Mouse (Mus musculus) MEL (cell line): ENCODE data around the gene Tbc1d5. TPM values are rescaled to one million over a fixed set of nuclear protein-coding genes. Genes with fewer than 3 reads are reported as not detected.

Experiments used
- DNase-seq: peaks from one replicate; pipeline ENCODE4 v3.0.0; 2011; ENCODE audit warnings: low read depth, low spot score
- H3K27ac ChIP-seq: 2 replicates; pipeline ENCODE4 v1.5.1; 2012; ENCODE audit warnings: low read depth, mild to moderate bottlenecking, control low read depth, low read length, moderate library complexity; ENCODE audit not compliant: control insufficient read depth
- H3K27me3 ChIP-seq, 2 experiments: fragments of 150-350 bp in 1 of 2; sonication (generic) in 1 of 2; 2 replicates each; pipeline ENCODE4 v1.6.1; 2012; ENCODE audit warnings: low read length in 2 of 2, mild to moderate bottlenecking in 2 of 2, improper control_type of control experiment in 1 of 2, moderate library complexity in 1 of 2; ENCODE audit not compliant: insufficient read depth in 2 of 2, control insufficient read depth in 1 of 2
- H3K36me3 ChIP-seq, 2 experiments: 2 replicates each; pipeline ENCODE4 v1.6.1; 2012 to 2014; ENCODE audit warnings: low read length in 2 of 2, improper control_type of control experiment in 1 of 2, inconsistent platforms in 1 of 2, mild to moderate bottlenecking in 1 of 2; ENCODE audit not compliant: insufficient read depth in 2 of 2, control insufficient read depth in 1 of 2
- H3K4me1 ChIP-seq, 2 experiments: fragments of 150-350 bp in 1 of 2; sonication (generic) in 1 of 2; 2 replicates each; pipeline ENCODE4 v1.6.1; 2012; ENCODE audit warnings: low read length in 2 of 2, improper control_type of control experiment in 1 of 2, mild to moderate bottlenecking in 1 of 2; ENCODE audit not compliant: insufficient read depth in 2 of 2, control insufficient read depth in 1 of 2
- H3K4me3 ChIP-seq, 2 experiments: fragments of 150-350 bp in 1 of 2; sonication (generic) in 1 of 2; 2 replicates each; pipeline ENCODE4 v1.5.1; 2012; ENCODE audit warnings: low read depth in 2 of 2, low read length in 2 of 2, mild to moderate bottlenecking in 2 of 2, moderate library complexity in 2 of 2, control low read depth in 1 of 2, improper control_type of control experiment in 1 of 2; ENCODE audit not compliant: control insufficient read depth in 1 of 2, insufficient read depth in 1 of 2
- H3K79me2 ChIP-seq: 2 replicates; pipeline ENCODE4 v1.6.1; 2012; ENCODE audit warnings: mild to moderate bottlenecking, low read length, moderate library complexity; ENCODE audit not compliant: control insufficient read depth, poor library complexity, insufficient read depth
- H3K9ac ChIP-seq: 2 replicates; pipeline ENCODE4 v1.6.1; 2012; ENCODE audit warnings: low read depth, mild to moderate bottlenecking, control low read depth, low read length, moderate library complexity; ENCODE audit not compliant: control insufficient read depth, poor library complexity, severe bottlenecking
- H3K9me3 ChIP-seq: fragments of 150-350 bp; sonication (generic); replicated peaks from 2 replicates; pipeline ENCODE4 v1.6.1; 2012; ENCODE audit warnings: mild to moderate bottlenecking, low read length, improper control_type of control experiment, moderate library complexity; ENCODE audit not compliant: insufficient read depth
- CTCF ChIP-seq, 3 experiments: IDR thresholded peaks in 2 of 3; conservative IDR thresholded peaks in 1 of 3; 2 replicates each; pipeline ENCODE4 v1.5.1; 2011 to 2012; ENCODE audit warnings: low read length in 3 of 3, low read depth in 2 of 3, mild to moderate bottlenecking in 2 of 3, improper control_type of control experiment in 1 of 3, inconsistent platforms in 1 of 3, mixed read lengths in 1 of 3, moderate library complexity in 1 of 3; ENCODE audit not compliant: control insufficient read depth in 1 of 3, insufficient read depth in 1 of 3, poor library complexity in 1 of 3, severe bottlenecking in 1 of 3
- E2F4 ChIP-seq: IDR thresholded peaks from 2 replicates; pipeline ENCODE4 v1.6.1; 2011; ENCODE audit warnings: low read depth, low read length, improper control_type of control experiment, borderline replicate concordance
- EP300 ChIP-seq, 2 experiments: IDR thresholded peaks; 2 replicates each; pipeline ENCODE4 v1.6.1; 2011; ENCODE audit warnings: improper control_type of control experiment in 2 of 2, low read length in 2 of 2, low read depth in 1 of 2, mild to moderate bottlenecking in 1 of 2
- ETS1 ChIP-seq: IDR thresholded peaks from 2 replicates; pipeline ENCODE4 v1.6.1; 2012; ENCODE audit warnings: low read depth, mild to moderate bottlenecking, inconsistent platforms, low read length, improper control_type of control experiment, moderate library complexity
- GABPA ChIP-seq: IDR thresholded peaks from 2 replicates; pipeline ENCODE4 v1.6.1; 2012; ENCODE audit warnings: low read depth, mild to moderate bottlenecking, inconsistent platforms, low read length, improper control_type of control experiment, moderate library complexity
- HCFC1 ChIP-seq: IDR thresholded peaks from 2 replicates; pipeline ENCODE4 v1.6.1; 2012; ENCODE audit warnings: low read depth, mild to moderate bottlenecking, inconsistent platforms, low read length, improper control_type of control experiment, moderate library complexity
- JUND ChIP-seq: IDR thresholded peaks from 2 replicates; pipeline ENCODE4 v1.6.1; 2011; ENCODE audit warnings: low read depth, mild to moderate bottlenecking, improper control_type of control experiment, low read length
- KAT2A ChIP-seq: conservative IDR thresholded peaks from 2 replicates; pipeline ENCODE4 v1.6.1; 2012; ENCODE audit warnings: low read depth, low read length, improper control_type of control experiment, inconsistent platforms
- MAFK ChIP-seq: IDR thresholded peaks from 2 replicates; pipeline ENCODE4 v1.6.1; 2011; ENCODE audit warnings: low read depth, mild to moderate bottlenecking, low read length, improper control_type of control experiment, borderline replicate concordance
- MAX ChIP-seq: IDR thresholded peaks from 2 replicates; pipeline ENCODE4 v1.6.1; 2011; ENCODE audit warnings: low read length, improper control_type of control experiment
- MEF2A ChIP-seq: IDR thresholded peaks from 2 replicates; pipeline ENCODE4 v1.6.1; 2014; ENCODE audit warnings: low read depth, mild to moderate bottlenecking, inconsistent platforms, low read length, improper control_type of control experiment; ENCODE audit not compliant: poor library complexity, insufficient replicate concordance, severe bottlenecking; ENCODE audit errors: extremely low read depth
- MXI1 ChIP-seq: IDR thresholded peaks from 2 replicates; pipeline ENCODE4 v1.6.1; 2011; ENCODE audit warnings: mild to moderate bottlenecking, low read depth, low read length, improper control_type of control experiment
- MYB ChIP-seq: IDR thresholded peaks from 2 replicates; pipeline ENCODE4 v1.6.1; 2011; ENCODE audit warnings: mild to moderate bottlenecking, low read depth, low read length, improper control_type of control experiment
- MYC ChIP-seq: IDR thresholded peaks from 2 replicates; pipeline ENCODE4 v1.6.1; 2011; ENCODE audit warnings: low read depth, mild to moderate bottlenecking, low read length, improper control_type of control experiment, moderate library complexity
- POLR2A ChIP-seq, 2 experiments: IDR thresholded peaks; 2 replicates each; pipeline ENCODE4 v1.6.1; 2011 to 2012; ENCODE audit warnings: low read length in 2 of 2, mild to moderate bottlenecking in 2 of 2, control low read depth in 1 of 2, improper control_type of control experiment in 1 of 2, low read depth in 1 of 2, moderate library complexity in 1 of 2; ENCODE audit not compliant: control insufficient read depth in 1 of 2, insufficient read depth in 1 of 2, poor library complexity in 1 of 2
- POLR2AphosphoS2 ChIP-seq: IDR thresholded peaks from 2 replicates; pipeline ENCODE4 v1.6.1; 2011; ENCODE audit warnings: low read length, improper control_type of control experiment
- POLR2AphosphoS5 ChIP-seq: IDR thresholded peaks from 2 replicates; pipeline ENCODE4 v1.6.1; 2012; ENCODE audit warnings: low read depth, borderline replicate concordance, mild to moderate bottlenecking, inconsistent platforms, low read length, moderate library complexity, mixed read lengths
- RAD21 ChIP-seq: IDR thresholded peaks from 2 replicates; pipeline ENCODE4 v1.6.1; 2011; ENCODE audit warnings: mild to moderate bottlenecking, low read depth, low read length, improper control_type of control experiment
- TAL1 ChIP-seq: IDR thresholded peaks from 2 replicates; pipeline ENCODE4 v1.6.1; 2012; ENCODE audit warnings: mild to moderate bottlenecking, inconsistent platforms, low read length, moderate library complexity, mixed read lengths
- TBP ChIP-seq: IDR thresholded peaks from 2 replicates; pipeline ENCODE4 v1.8.0; 2011; ENCODE audit warnings: low read depth, low read length, improper control_type of control experiment
- TCF12 ChIP-seq: IDR thresholded peaks from 2 replicates; pipeline ENCODE4 v1.6.1; 2014; ENCODE audit warnings: low read depth, mild to moderate bottlenecking, inconsistent platforms, low read length, improper control_type of control experiment, moderate library complexity
- USF1 ChIP-seq: IDR thresholded peaks from 2 replicates; pipeline ENCODE4 v1.6.1; 2014; ENCODE audit warnings: low read depth, mild to moderate bottlenecking, inconsistent platforms, low read length, improper control_type of control experiment, moderate library complexity
- USF2 ChIP-seq, 2 experiments: IDR thresholded peaks; 2 replicates each; pipeline ENCODE4 v1.6.1; 2011 to 2012; ENCODE audit warnings: improper control_type of control experiment in 2 of 2, low read length in 2 of 2, borderline replicate concordance in 1 of 2, inconsistent platforms in 1 of 2, low read depth in 1 of 2, mild to moderate bottlenecking in 1 of 2; ENCODE audit not compliant: insufficient read depth in 1 of 2
- ZC3H11A ChIP-seq: IDR thresholded peaks from 2 replicates; pipeline ENCODE4 v1.6.1; 2012; ENCODE audit warnings: low read depth, mild to moderate bottlenecking, inconsistent platforms, low read length, improper control_type of control experiment
- ZMIZ1 ChIP-seq: IDR thresholded peaks from 2 replicates; pipeline ENCODE4 v1.6.1; 2012; ENCODE audit warnings: low read depth, mild to moderate bottlenecking, inconsistent platforms, low read length, improper control_type of control experiment, moderate library complexity
- polyA plus RNA-seq, 2 experiments: library from polyadenylated mRNA; stranded (reverse) in 1 of 2; unstranded in 1 of 2; fragments of >175 nt in 1 of 2; fragments of >200 nt in 1 of 2; gene quantifications; 2 replicates each; pipeline versions ENCODE4 v1.2.1 to v1.2.4; 2012; ENCODE audit warnings: low replicate concordance in 2 of 2, low read depth in 1 of 2; ENCODE audit not compliant: insufficient read length in 2 of 2, insufficient read depth in 1 of 2, missing spikeins in 1 of 2
- total RNA-seq: library from RNA; depleted of rRNA; stranded (reverse); fragments of 300-350 nt; gene quantifications from 2 replicates; pipeline ENCODE4 v1.2.3, GENCODE M21; 2012

Gene Tbc1d5
- total and polyA plus RNA-seq, 3 experiments: 5.4 to 116 (median 8.2) TPM

GRCm38 (mm10) chr17:50729031-50729430 lies 450.1 kb downstream of the Tbc1d5 start:
- H3K27ac ChIP-seq: no peak overlapping the region
- no peak overlapping the region for H3K4me3 ChIP-seq

GRCm38 (mm10) chr17:50726265-50726664 lies 452.9 kb downstream of the Tbc1d5 start:
- Histone ChIP-seq H3K9me3 (no peaks in the 10 kb centered on the region), H3K4me3 (no peak overlapping the region)

More at GRCm38 (mm10) chr17:50729031-50729430, 450.1 kb downstream of the Tbc1d5 start:
- TF ChIP-seq JUND (no peak), KAT2A (no peak), POLR2AphosphoS2 (no peak), TBP (no peak), RAD21 (no peak), MYC (no peak), POLR2AphosphoS5 (no peak), MEF2A (no peak), EP300 (IDR thresholded peaks at IDR 0.05; ENCODE audit: low read depth in 1 of 2, low read length in 2 of 2) (no peak), MYB (no peak), TAL1 (no peak), ZMIZ1 (no peak), MAX (no peak), TCF12 (no peak), MAFK (no peak), HCFC1 (no peak), POLR2A (IDR thresholded peaks at IDR 0.05; ENCODE audit: control insufficient read depth in 1 of 2, insufficient read depth in 1 of 2, low read depth in 1 of 2, low read length in 2 of 2, poor library complexity in 1 of 2) (no peak), CTCF (IDR thresholded peaks at IDR 0.05 in 2 of 3, conservative IDR thresholded peaks at IDR 0.05 in 1 of 3; ENCODE audit: control insufficient read depth in 1 of 3, insufficient read depth in 1 of 3, low read depth in 2 of 3, low read length in 3 of 3, poor library complexity in 1 of 3, severe bottlenecking in 1 of 3) (no peak), USF1 (no peak)
- H3K27me3 ChIP-seq: no peaks in the 10 kb centered on the region
- no peak overlapping the region for H3K9ac ChIP-seq
- no peak for DNase-seq
- no peaks in the 10 kb centered on the region for H3K36me3 ChIP-seq
- H3K9me3 ChIP-seq: no peaks in the 10 kb centered on the region
- H3K79me2 ChIP-seq: no peaks in the 10 kb centered on the region
- no peaks in the 10 kb centered on the region for H3K4me1 ChIP-seq

More at GRCm38 (mm10) chr17:50726265-50726664, 452.9 kb downstream of the Tbc1d5 start:
- Histone ChIP-seq H3K27me3 (no peaks in the 10 kb centered on the region), H3K4me1 (no peaks in the 10 kb centered on the region; a peak in 1 of 4 replicates), H3K27ac (no peak overlapping the region), H3K36me3 (no peaks in the 10 kb centered on the region), H3K79me2 (no peaks in the 10 kb centered on the region), H3K9ac (no peak overlapping the region)
- no peak for TF ChIP-seq USF1
- no peak for TF ChIP-seq E2F4
- no peak for TF ChIP-seq KAT2A
- TF ChIP-seq ETS1: no peak
- TF ChIP-seq MAX: no peak
- no peak for TF ChIP-seq USF2 (IDR thresholded peaks at IDR 0.05; ENCODE audit: borderline replicate concordance in 1 of 2, insufficient read depth in 1 of 2, low read depth in 1 of 2, low read length in 2 of 2)
- TF ChIP-seq TAL1: no peak
- TF ChIP-seq TCF12: no peak
- TF ChIP-seq MEF2A: no peak
- TF ChIP-seq TBP: no peak
- TF ChIP-seq HCFC1: no peak
- TF ChIP-seq ZC3H11A: no peak
- TF ChIP-seq POLR2A (IDR thresholded peaks at IDR 0.05; ENCODE audit: control insufficient read depth in 1 of 2, insufficient read depth in 1 of 2, low read depth in 1 of 2, low read length in 2 of 2, poor library complexity in 1 of 2): no peak
- no peak for TF ChIP-seq GABPA
- no peak for TF ChIP-seq MXI1
- TF ChIP-seq MYB: no peak
- no peak for DNase-seq
